Mouse (Mus musculus): ENCODE results near the gene Acadm.

DNA sequence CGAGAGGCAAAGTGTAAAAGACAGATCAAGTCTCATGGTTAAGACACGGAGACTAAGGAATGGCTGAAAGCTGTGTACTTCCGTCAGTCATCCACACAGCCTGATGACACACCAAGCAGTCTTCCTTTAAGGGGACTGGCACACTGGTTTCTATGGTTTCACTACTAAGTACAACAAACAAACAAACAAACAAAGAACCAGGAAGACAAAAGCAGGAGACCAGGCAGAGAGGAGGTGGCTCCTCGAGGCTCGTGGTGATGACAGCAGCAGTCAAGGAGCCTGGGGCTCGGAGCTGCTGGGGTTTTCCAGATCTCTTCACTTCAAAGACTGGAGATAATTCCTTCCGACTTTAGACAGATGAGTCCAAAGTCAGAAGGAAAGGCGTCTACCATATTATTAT, 4.4 kb downstream of the Acadm start:
- TF ChIP-seq CTCF (conservative IDR thresholded peaks at IDR 0.05; ENCODE audit: low read length) (no peak), NANOG (IDR thresholded peaks at IDR 0.05; ENCODE audit: borderline replicate concordance, low read length) (no peak)

Data from E14TG2a.4 (cell line).